Mouse (Mus musculus): ENCODE data around the gene Fgf7. TPM values are rescaled to one million over a fixed set of nuclear protein-coding genes. Genes with fewer than 3 reads are reported as not detected.

The Fgf7 gene
- polyA plus RNA-seq, 1 experiment, result 2.1 TPM

DNA sequence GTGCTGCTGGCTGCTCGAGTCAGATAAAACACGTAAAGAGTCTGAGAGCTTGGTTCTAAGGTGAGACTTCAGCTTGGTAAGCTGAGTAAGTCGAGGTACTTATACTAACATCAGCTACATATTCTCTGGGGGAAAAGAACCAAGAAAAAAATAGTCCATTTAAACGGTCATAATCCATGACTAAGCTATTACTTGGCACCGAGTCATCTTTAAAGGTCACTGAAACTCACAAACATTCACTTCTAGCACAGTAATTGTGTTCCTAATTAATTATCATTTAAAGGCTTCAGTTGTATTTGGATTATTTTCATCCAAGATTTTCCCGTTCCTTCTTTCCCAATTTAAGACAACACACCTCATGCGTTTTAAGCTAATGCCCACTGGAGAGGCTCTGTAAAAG, 28.4 kb downstream of the Fgf7 start:
- TF ChIP-seq POLR2A (IDR thresholded peaks at IDR 0.05; ENCODE audit: borderline replicate concordance, extremely low read depth, insufficient read depth, insufficient read length, poor library complexity, severe bottlenecking) (no peak), CTCF (IDR thresholded peaks at IDR 0.05; ENCODE audit: borderline replicate concordance, extremely low read depth, insufficient read depth, insufficient read length) (no peak)
- no peak for DNase-seq (ENCODE audit: low read depth)

GRCm38 (mm10) chr2:126064814-126065213, 30.4 kb downstream of the Fgf7 start:
- DNase-seq (ENCODE audit: low read depth), result no peak
- TF ChIP-seq CTCF (IDR thresholded peaks at IDR 0.05; ENCODE audit: borderline replicate concordance, extremely low read depth, insufficient read depth, insufficient read length) (no peak), POLR2A (IDR thresholded peaks at IDR 0.05; ENCODE audit: borderline replicate concordance, extremely low read depth, insufficient read depth, insufficient read length, poor library complexity, severe bottlenecking) (no peak)

- no peak for DNase-seq (ENCODE audit: low read depth)
- TF ChIP-seq CTCF (IDR thresholded peaks at IDR 0.05; ENCODE audit: borderline replicate concordance, extremely low read depth, insufficient read depth, insufficient read length), result no peak
- TF ChIP-seq POLR2A (IDR thresholded peaks at IDR 0.05; ENCODE audit: borderline replicate concordance, extremely low read depth, insufficient read depth, insufficient read length, poor library complexity, severe bottlenecking), result no peak
These were observed 30.9 kb downstream of the Fgf7 start for GRCm38 (mm10) chr2:126065303-126065856.

DNA sequence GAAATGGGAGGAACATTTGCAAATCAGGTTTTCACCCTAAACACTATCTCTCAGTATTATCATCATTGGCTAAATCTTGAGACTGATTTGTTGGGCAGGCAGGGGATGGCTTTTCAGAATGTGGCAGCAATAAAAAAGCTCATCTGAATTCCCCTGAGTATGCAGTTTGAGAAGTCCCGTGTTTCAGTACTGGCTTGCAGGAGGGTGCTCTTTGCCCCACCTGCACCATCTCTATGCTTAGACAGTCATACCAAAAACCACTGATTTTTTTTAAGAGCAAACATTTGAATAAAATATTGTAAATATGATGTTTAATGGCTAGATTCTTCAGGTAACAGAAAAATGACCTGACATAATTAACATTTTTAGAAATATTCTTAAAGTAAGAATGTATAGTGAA, 35.3 kb downstream of the Fgf7 start:
- TF ChIP-seq POLR2A (IDR thresholded peaks at IDR 0.05; ENCODE audit: borderline replicate concordance, extremely low read depth, insufficient read depth, insufficient read length, poor library complexity, severe bottlenecking) (no peak), CTCF (IDR thresholded peaks at IDR 0.05; ENCODE audit: borderline replicate concordance, extremely low read depth, insufficient read depth, insufficient read length) (no peak)
- DNase-seq (ENCODE audit: low read depth), result no peak

DNA sequence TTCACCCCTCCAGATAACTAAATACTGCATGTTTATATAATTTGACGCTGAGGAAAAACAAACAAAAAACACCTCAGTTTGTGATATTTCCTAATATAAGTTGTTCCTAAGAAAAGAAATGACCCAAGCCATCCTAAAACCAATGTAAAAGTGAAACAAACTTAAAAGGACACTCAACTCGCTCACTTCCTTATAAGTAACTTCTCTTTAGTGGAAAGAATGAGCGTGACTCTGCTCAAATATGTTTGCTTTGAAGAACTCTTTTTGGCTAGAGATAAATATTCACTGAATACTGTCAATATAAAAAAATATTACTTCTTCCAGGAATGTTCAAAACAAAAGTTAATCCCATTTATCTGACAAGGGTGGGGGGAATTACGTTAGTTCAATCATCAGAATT, 39.3 kb downstream of the Fgf7 start:
- TF ChIP-seq CTCF (IDR thresholded peaks at IDR 0.05; ENCODE audit: borderline replicate concordance, extremely low read depth, insufficient read depth, insufficient read length) (no peak), POLR2A (IDR thresholded peaks at IDR 0.05; ENCODE audit: borderline replicate concordance, extremely low read depth, insufficient read depth, insufficient read length, poor library complexity, severe bottlenecking) (no peak)
- DNase-seq (ENCODE audit: low read depth), result no peak

GRCm38 (mm10) chr2:126076506-126076905, 42.0 kb downstream of the Fgf7 start:
- no peak for DNase-seq (ENCODE audit: low read depth)
- TF ChIP-seq POLR2A (IDR thresholded peaks at IDR 0.05; ENCODE audit: borderline replicate concordance, extremely low read depth, insufficient read depth, insufficient read length, poor library complexity, severe bottlenecking), result no peak
- no peak for TF ChIP-seq CTCF (IDR thresholded peaks at IDR 0.05; ENCODE audit: borderline replicate concordance, extremely low read depth, insufficient read depth, insufficient read length)

- DNase-seq (ENCODE audit: low read depth), result no peak
- TF ChIP-seq CTCF (IDR thresholded peaks at IDR 0.05; ENCODE audit: borderline replicate concordance, extremely low read depth, insufficient read depth, insufficient read length) (no peak), POLR2A (IDR thresholded peaks at IDR 0.05; ENCODE audit: borderline replicate concordance, extremely low read depth, insufficient read depth, insufficient read length, poor library complexity, severe bottlenecking) (no peak)
These were observed 44.6 kb downstream of the Fgf7 start for GRCm38 (mm10) chr2:126079086-126079485.

DNA sequence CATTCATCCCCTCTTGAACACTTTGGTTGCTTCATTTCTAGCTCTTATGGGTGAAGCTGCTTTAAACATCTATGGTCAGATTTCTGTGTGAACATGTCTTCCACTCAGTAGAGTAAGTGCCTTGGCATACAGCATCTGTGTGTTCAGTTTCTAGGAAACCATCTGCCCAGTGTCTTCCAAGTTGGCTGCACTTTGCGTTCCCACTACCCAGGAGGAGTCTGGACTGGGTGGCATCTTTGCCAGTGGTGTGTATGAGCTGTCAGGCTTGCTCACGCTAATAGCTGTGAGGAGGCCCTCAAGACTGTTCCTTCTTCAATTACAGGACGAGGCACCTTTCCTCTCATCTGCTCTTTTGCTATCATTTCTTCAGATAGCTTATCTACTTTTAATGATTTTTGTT, 49.9 kb downstream of the Fgf7 start:
- TF ChIP-seq CTCF (IDR thresholded peaks at IDR 0.05; ENCODE audit: borderline replicate concordance, extremely low read depth, insufficient read depth, insufficient read length) (no peak), POLR2A (IDR thresholded peaks at IDR 0.05; ENCODE audit: borderline replicate concordance, extremely low read depth, insufficient read depth, insufficient read length, poor library complexity, severe bottlenecking) (no peak)
- no peak for DNase-seq (ENCODE audit: low read depth)

DNA sequence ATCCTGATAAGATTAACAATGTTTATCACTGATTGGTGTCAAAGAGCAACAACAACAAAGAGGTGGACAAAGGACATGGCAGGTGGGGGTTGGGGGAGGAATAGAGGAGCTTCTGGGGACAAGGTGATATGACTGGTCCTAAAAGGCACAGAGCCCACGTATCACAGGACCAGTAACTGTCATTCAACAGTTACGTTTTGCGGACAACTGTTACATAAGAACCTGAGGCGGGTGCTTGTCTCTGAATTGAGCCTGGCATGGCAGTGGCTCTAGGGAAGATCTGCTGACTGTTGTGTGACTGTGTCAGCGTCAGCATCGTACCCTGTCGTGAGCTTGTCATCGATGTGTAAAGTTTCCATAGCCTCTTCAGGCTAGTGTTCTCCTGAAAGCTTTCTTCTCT, 51.7 kb downstream of the Fgf7 start:
- no peak for DNase-seq (ENCODE audit: low read depth)
- TF ChIP-seq CTCF (IDR thresholded peaks at IDR 0.05; ENCODE audit: borderline replicate concordance, extremely low read depth, insufficient read depth, insufficient read length), result no peak

- no peak for DNase-seq (ENCODE audit: low read depth)
- TF ChIP-seq POLR2A (IDR thresholded peaks at IDR 0.05; ENCODE audit: borderline replicate concordance, extremely low read depth, insufficient read depth, insufficient read length, poor library complexity, severe bottlenecking) (no peak), CTCF (IDR thresholded peaks at IDR 0.05; ENCODE audit: borderline replicate concordance, extremely low read depth, insufficient read depth, insufficient read length) (peak; percentile 4; the same call in 1 of the 2 replicates)
These were observed 56.0 kb downstream of the Fgf7 start for GRCm38 (mm10) chr2:126090432-126090831.

- TF ChIP-seq CTCF (IDR thresholded peaks at IDR 0.05; ENCODE audit: borderline replicate concordance, extremely low read depth, insufficient read depth, insufficient read length) (no peak), POLR2A (IDR thresholded peaks at IDR 0.05; ENCODE audit: borderline replicate concordance, extremely low read depth, insufficient read depth, insufficient read length, poor library complexity, severe bottlenecking) (no peak)
- no peak for DNase-seq (ENCODE audit: low read depth)
These were observed 60.2 kb downstream of the Fgf7 start for GRCm38 (mm10) chr2:126094616-126095015.

Other genes starting within 250 kb of the Fgf7 start
- 20.1 and 21.7 TPM in 2 replicates for gene Galk2, start 175.5 kb upstream of the Fgf7 start, polyA plus RNA-seq (2012; rRNA removed)
- gene Cops2, start 175.5 kb upstream of the Fgf7 start, polyA plus RNA-seq (2012; rRNA removed), result 59.5 and 66.7 TPM in 2 replicates
- not detected in 2 replicates for gene Fam227b, start 117.3 kb downstream of the Fgf7 start, polyA plus RNA-seq (2012; rRNA removed)
- gene Dtwd1, start 117.5 kb downstream of the Fgf7 start, polyA plus RNA-seq (2012; rRNA removed), result 10.3 and 11.2 TPM in 2 replicates
- gene Gm17555, start 180.4 kb downstream of the Fgf7 start, polyA plus RNA-seq (2012; rRNA removed), result not detected in 2 replicates